ENCODE assay signal across 24 mouse cellular contexts in the genomic region with DNA sequence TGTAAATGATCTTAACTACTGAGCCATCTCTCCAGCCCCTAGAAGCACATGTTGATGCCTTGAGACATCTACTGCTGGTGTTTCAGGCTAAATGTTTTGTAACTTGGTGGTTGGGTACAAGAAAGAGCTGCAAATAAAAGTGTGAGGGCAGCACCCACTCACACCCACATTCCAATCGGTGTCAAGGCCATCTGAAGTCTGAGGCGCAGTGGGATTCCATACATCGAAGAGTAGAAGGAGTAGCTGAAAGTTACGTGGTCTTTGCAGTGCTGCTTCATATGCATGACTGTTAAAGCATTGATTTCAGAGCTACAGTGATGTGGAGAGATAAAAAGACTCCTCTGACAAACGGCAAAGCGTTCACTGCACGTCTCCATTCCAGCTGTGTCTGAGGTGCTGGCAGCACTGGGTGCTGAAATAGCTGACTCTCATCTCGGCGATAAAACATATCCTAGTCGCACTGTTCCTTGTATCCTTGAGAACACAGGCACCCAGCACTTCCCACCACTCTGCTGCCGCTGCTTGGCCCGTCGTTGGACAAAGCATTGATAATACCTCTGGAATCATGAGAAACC.
DNase-seq lines count a peak whose midpoint lies in the region; ATAC-seq lines count a peak whose summit lies in the region.
"Had no signal": no experiment of that assay in that cellular context is flagged by ENCODE, and none has a peak within 500 bp of the region (broad histone marks: within the 10 kb centered on the region; RNA-seq: fewer than 3 reads in every experiment).

No protein-coding gene starts in this region.

- intact Hi-C loops in heart, postnatal 36 days (cut with DNase I): no loop called here

- H3K9me3 ChIP-seq in heart, embryonic 12.5 days (replicated peaks): no peaks in the 10 kb centered on the region
- H3K9me3 ChIP-seq: embryonic facial prominence, embryonic 15.5 days; forebrain, embryonic 10.5 days; forebrain, embryonic 15.5 days; heart, embryonic 10.5 days; heart, embryonic 15.5 days; hindbrain, embryonic 10.5 days had no signal

- 60% methylated on average over 13 of the region's 13 CpGs for WGBS in heart, embryonic 12.5 days

- no peaks in the 10 kb centered on the region for H3K27me3 ChIP-seq in heart, embryonic 12.5 days (replicated peaks)
- H3K27me3 ChIP-seq: embryonic facial prominence, embryonic 15.5 days; forebrain, embryonic 15.5 days; heart, embryonic 15.5 days had no signal

- no peak for DNase-seq in heart, postnatal 36 days
- DNase-seq in ES-CJ7 (ENCODE audit: low read depth, low spot score): peak; percentile 71
- peak; percentile 51 for DNase-seq in thymus, postnatal 0 days (ENCODE audit: low spot score)
- peak; percentile 49 for DNase-seq in thymus, postnatal 4 days
- DNase-seq in cerebellum, postnatal 25 days: no peak
- no peak for DNase-seq in cerebellum, postnatal 4 days (ENCODE audit: low spot score in 2 of 2)
- DNase-seq: adrenal gland, adult 2 months; B cell, adult 2 months; cerebellum, adult 18-20 months; cerebellum, adult 9-11 months; embryo, embryonic 11 days; heart, adult 18-20 months; heart, postnatal 14 days had no signal

- H3K9ac ChIP-seq in heart, embryonic 12.5 days: no peak overlapping the region
- H3K9ac ChIP-seq: embryonic facial prominence, embryonic 15.5 days; forebrain, embryonic 15.5 days; heart, embryonic 15.5 days; hindbrain, embryonic 14.5 days had no signal

- H3K4me3 ChIP-seq in heart, embryonic 12.5 days: no peak overlapping the region
- H3K4me3 ChIP-seq: embryonic facial prominence, embryonic 15.5 days; erythroblast, embryonic 14.5 days; forebrain, embryonic 10.5 days; forebrain, embryonic 15.5 days; heart, embryonic 10.5 days; heart, embryonic 15.5 days; hindbrain, embryonic 10.5 days had no signal

- ATAC-seq in heart, embryonic 12.5 days (ENCODE audit: insufficient number of reproducible peaks, low FRiP score): no peak
- ATAC-seq: CD4-positive, CD25-positive, alpha-beta regulatory T cell, adult 4 months; forebrain, embryonic 15.5 days; intestine, embryonic 16.5 days had no signal

- H3K4me1 ChIP-seq in heart, embryonic 12.5 days (replicated peaks): peaks cover 6% of the 10 kb centered on the region
- H3K4me1 ChIP-seq: embryonic facial prominence, embryonic 15.5 days; forebrain, embryonic 10.5 days; forebrain, embryonic 15.5 days; heart, embryonic 10.5 days; hindbrain, embryonic 10.5 days had no signal

- H3K36me3 ChIP-seq in heart, embryonic 12.5 days: no peaks in the 10 kb centered on the region
- H3K36me3 ChIP-seq: embryonic facial prominence, embryonic 15.5 days; forebrain, embryonic 10.5 days; forebrain, embryonic 15.5 days; heart, embryonic 10.5 days; heart, embryonic 15.5 days; hindbrain, embryonic 10.5 days had no signal

- 0 out of 2 replicates have a peak overlapping the region, but pooled peaks have one; percentile 9 for H3K4me2 ChIP-seq in heart, embryonic 12.5 days
- H3K4me2 ChIP-seq: embryonic facial prominence, embryonic 15.5 days; forebrain, embryonic 15.5 days; heart, embryonic 15.5 days; hindbrain, embryonic 14.5 days had no signal

- H3K27ac ChIP-seq in heart, embryonic 12.5 days (ENCODE audit: poor library complexity, severe bottlenecking): no peak overlapping the region
- H3K27ac ChIP-seq: embryonic facial prominence, embryonic 15.5 days; forebrain, embryonic 10.5 days; forebrain, embryonic 15.5 days; heart, embryonic 10.5 days; heart, embryonic 15.5 days; hindbrain, embryonic 10.5 days; hindbrain, embryonic 14.5 days had no signal

Comparison
In these comparisons a context has a peak if more than half of its experiments do, and no peak if none do; other contexts are left out.
1. DNase-seq: peak in ES-CJ7 (single experiment), thymus, postnatal 0 days (single experiment) and thymus, postnatal 4 days (single experiment); none in heart, postnatal 36 days (0 of 2), cerebellum, postnatal 25 days (0 of 2) and cerebellum, postnatal 4 days (0 of 2).